Mouse (Mus musculus) embryonic facial prominence, embryonic 14.5 days (tissue): ENCODE data around the gene Prkn. TPM values are rescaled to one million over a fixed set of nuclear protein-coding genes. Genes with fewer than 3 reads are reported as not detected.

Experiments
- ATAC-seq: fragments of 200-750 bp; cut with Nextera tagmentation; 2 replicates; pipeline ENCODE4 v1.8.0; 2017; ENCODE audit warnings: low read depth, moderate number of reproducible peaks, moderate TSS enrichment
- DNase-seq: peaks from one replicate; pipeline ENCODE4 v3.0.0-alpha.2; 2015; ENCODE audit warnings: low spot score
- H3K27ac ChIP-seq: fragments of 300-500 bp; sonication (generic); replicated peaks from 2 replicates; pipeline ENCODE4 v1.5.1; 2014; ENCODE audit warnings: low read depth, mild to moderate bottlenecking, low read length, moderate library complexity
- H3K27me3 ChIP-seq: fragments of 300-500 bp; sonication (generic); replicated peaks from 2 replicates; pipeline ENCODE4 v1.6.1; 2014; ENCODE audit warnings: low read length; ENCODE audit not compliant: control insufficient read depth, insufficient read depth
- H3K36me3 ChIP-seq: fragments of 300-500 bp; sonication (generic); 2 replicates; pipeline ENCODE4 v1.6.1; 2014; ENCODE audit warnings: low read length, mixed read lengths; ENCODE audit not compliant: control insufficient read depth, insufficient read depth
- H3K4me1 ChIP-seq: fragments of 300-500 bp; sonication (generic); 2 replicates; pipeline ENCODE4 v1.6.1; 2014; ENCODE audit warnings: antibody characterized with exemption, low read length; ENCODE audit not compliant: control insufficient read depth, insufficient read depth
- H3K4me2 ChIP-seq: fragments of 300-500 bp; sonication (generic); 2 replicates; pipeline ENCODE4 v1.6.1; 2014; ENCODE audit warnings: low read depth, mild to moderate bottlenecking, low read length, moderate library complexity, mixed read lengths
- H3K4me3 ChIP-seq: fragments of 300-500 bp; sonication (generic); 2 replicates; pipeline ENCODE4 v1.5.1; 2014; ENCODE audit warnings: low read depth, mild to moderate bottlenecking, low read length
- H3K9ac ChIP-seq: fragments of 300-500 bp; sonication (generic); 2 replicates; pipeline ENCODE4 v1.6.1; 2014; ENCODE audit warnings: low read depth, mild to moderate bottlenecking, low read length, moderate library complexity, mixed read lengths
- H3K9me3 ChIP-seq: fragments of 300-500 bp; sonication (generic); 2 replicates; pipeline ENCODE4 v1.6.1; 2016; ENCODE audit warnings: low read length; ENCODE audit not compliant: control insufficient read depth
- WGBS: fragments of 180-500 bp; shearing (Covaris S2); extraction: QIAGEN DNeasy Blood & Tissue Kit; methylation state at CpG from one replicate; pipeline ENCODE4 v1.1.7; 2014; 5-methylcytosine and 5-hydroxymethylcytosine counted together
- polyA plus RNA-seq: library from polyadenylated mRNA; unstranded; fragments of >200 nt; fragmentation: Nextera tagmentation; extraction: Ambion mirVana; gene quantifications from 2 replicates; pipeline ENCODE4 v1.2.1, GENCODE M21; 2014

The Prkn gene
- polyA plus RNA-seq, 1 experiment from 2014 or later = 2.9 TPM

DNA sequence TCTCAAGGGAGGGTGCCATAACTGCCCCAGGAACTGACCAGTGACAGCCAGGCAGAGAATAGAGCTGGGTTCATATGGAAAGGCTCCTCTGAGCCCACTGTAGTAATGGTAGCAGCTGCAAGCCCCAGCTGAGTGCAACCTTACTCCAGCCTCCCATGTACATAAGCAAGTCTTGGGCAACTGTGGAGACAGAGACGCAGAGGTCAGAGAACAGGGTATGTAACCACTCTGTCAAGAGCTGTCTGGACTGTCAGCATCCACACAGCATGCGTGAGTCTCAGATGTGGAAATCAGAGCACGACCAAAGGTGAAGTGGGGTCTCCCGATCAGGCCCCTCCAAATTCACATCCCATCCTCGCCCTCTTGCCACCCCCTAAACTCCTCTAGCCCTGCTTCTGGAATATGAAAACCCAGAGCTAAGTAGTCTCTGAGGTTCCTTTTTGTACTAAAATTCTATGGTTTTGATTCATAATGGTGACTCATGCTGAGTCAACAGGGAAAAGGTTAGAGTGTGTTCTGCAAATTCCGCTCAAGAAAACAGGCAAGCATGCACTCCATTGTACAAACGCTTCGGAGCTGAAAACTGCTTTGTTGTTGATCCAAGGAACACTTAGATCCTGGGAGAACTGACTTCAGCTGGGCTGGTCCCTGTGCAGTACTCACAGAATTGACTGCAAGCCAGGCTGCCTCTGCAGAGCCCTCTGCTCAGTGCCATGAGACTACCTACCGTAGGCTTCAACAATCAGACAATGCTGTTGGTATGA lies 1254.8 kb downstream of the Prkn start:
- no peak overlapping the region for H3K9ac ChIP-seq
- 70% methylated on average over 9 of the region's 9 CpGs for WGBS
- no peaks in the 10 kb centered on the region for H3K9me3 ChIP-seq
- no peak overlapping the region for H3K4me3 ChIP-seq
- no peaks in the 10 kb centered on the region for H3K4me1 ChIP-seq
- DNase-seq (peak; percentile 58), ATAC-seq (no peak)
- H3K27me3 ChIP-seq = no peaks in the 10 kb centered on the region
- no peak overlapping the region for H3K27ac ChIP-seq
- H3K4me2 ChIP-seq = no peak overlapping the region
- no peaks in the 10 kb centered on the region for H3K36me3 ChIP-seq

DNA sequence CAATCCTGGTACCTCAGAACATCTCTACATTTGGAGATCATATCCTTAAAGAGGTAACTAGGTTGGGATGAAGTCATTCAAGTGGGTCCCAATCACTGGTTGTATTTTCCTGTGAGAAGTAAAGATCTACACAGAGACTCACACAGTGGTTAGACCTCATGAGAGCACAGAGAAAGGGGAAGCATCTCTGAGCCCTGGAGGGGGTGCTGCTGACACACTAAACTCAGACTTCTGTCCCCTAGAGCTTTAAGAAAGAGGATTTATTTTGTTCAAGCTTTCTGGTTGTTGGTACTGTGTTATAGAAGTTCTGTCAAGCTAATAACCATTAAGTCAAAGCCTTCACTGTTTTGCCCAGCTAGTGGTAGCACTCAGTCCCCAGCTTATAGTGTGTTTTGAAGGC lies 1259.2 kb downstream of the Prkn start:
- H3K36me3 ChIP-seq = no peaks in the 10 kb centered on the region
- no peak for DNase-seq
- no peak overlapping the region for H3K27ac ChIP-seq
- H3K9ac ChIP-seq = no peak overlapping the region
- H3K9me3 ChIP-seq = no peaks in the 10 kb centered on the region
- no peak for ATAC-seq
- H3K27me3 ChIP-seq = no peaks in the 10 kb centered on the region
- H3K4me3 ChIP-seq = no peak overlapping the region
- H3K4me1 ChIP-seq = no peaks in the 10 kb centered on the region
- H3K4me2 ChIP-seq = no peak overlapping the region

DNA sequence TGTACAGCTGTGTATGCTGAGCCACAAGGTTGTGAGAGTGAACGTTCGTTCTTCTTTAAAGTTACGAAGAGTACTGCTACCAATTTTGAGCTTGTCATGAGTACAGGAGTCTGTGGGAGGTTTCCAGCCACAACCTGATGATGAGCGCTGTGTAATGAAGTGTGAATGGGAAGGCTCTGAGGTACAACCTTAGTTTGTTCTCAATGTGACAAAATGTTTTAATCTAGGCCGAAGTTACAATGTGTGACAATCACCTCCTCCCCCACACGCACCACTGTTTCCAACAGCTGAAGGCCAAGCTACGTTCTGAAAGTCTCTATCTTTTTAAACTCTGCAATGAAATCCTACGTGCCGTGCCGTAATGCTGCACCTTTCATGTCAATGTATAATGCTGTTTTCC lies 1262.1 kb downstream of the Prkn start:
- DNase-seq = no peak
- 96% methylated on average over 10 of the region's 10 CpGs for WGBS
- Histone ChIP-seq H3K4me1 (no peaks in the 10 kb centered on the region), H3K27me3 (no peaks in the 10 kb centered on the region), H3K36me3 (no peaks in the 10 kb centered on the region), H3K9me3 (no peaks in the 10 kb centered on the region), H3K9ac (no peak overlapping the region), H3K4me3 (no peak overlapping the region), H3K27ac (no peak overlapping the region), H3K4me2 (no peak overlapping the region)
- ATAC-seq = no peak

DNA sequence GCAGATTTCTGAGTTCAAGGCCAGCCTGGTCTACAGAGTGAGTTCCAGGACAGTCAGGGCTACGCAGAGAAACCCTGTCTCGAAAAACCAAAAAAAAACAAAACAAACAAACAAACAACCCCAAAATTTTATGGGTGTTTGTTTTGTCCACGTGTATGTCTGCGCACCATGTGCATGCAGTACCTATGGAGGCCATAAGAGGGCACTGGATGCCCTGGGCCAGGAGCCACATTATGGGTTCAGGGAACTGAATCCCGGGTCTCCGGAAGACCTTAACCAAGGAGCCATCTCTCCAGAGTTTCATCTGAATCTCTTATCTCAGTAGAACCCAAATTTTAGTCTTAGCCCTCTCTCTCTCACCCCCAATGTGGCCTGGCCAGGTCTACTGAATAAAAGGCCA lies 1263.6 kb downstream of the Prkn start:
- Histone ChIP-seq H3K27me3 (no peaks in the 10 kb centered on the region), H3K4me3 (no peak overlapping the region), H3K36me3 (no peaks in the 10 kb centered on the region), H3K9ac (no peak overlapping the region), H3K4me2 (no peak overlapping the region), H3K4me1 (no peaks in the 10 kb centered on the region), H3K27ac (no peak overlapping the region), H3K9me3 (no peaks in the 10 kb centered on the region)
- ATAC-seq (no peak), DNase-seq (no peak)
- 81% methylated on average over 6 of the region's 6 CpGs for WGBS

DNA sequence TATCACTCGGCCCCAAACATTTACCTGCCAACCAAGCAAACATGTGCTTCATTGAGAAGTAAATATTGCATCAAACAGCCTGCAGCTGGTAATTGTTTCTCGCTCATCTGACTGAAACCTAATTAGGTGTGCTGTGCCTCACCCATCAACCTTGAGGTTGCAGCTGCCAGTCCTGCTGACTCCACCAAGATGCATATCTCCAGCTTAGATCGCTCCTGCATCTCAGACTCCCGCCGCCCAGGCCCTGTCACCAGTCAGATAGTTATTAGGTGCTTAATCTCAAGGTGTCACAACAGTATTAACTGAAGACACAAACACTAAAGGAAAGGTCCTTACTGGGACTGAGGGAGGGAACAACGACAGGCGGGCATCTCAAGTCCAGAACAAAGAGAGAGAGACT lies 1264.1 kb downstream of the Prkn start:
- WGBS = 76% methylated on average over 7 of the region's 7 CpGs
- Histone ChIP-seq H3K9ac (no peak overlapping the region), H3K27ac (no peak overlapping the region), H3K9me3 (no peaks in the 10 kb centered on the region), H3K4me1 (no peaks in the 10 kb centered on the region), H3K36me3 (no peaks in the 10 kb centered on the region), H3K27me3 (no peaks in the 10 kb centered on the region), H3K4me3 (no peak overlapping the region), H3K4me2 (no peak overlapping the region)
- no peak for ATAC-seq
- no peak for DNase-seq

DNA sequence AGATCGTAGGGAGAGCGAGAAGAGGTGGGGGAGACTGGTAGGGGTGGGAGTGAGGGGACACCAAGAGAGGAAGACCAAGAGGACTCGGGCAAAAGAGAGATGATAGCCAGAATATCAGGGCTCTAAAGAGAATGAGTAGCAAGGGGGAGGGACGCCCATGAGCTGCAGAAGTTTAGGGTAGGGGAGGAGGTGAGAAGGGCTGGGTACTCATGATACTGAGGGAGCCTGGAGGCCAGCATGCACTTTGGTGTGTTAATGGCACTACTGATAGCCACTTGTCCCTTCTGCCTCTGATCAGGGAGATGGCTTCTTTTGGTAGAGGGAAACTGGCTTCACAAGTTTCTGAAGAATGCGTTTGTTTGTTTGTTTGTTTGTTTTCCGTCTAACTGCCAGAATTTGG lies 1264.5 kb downstream of the Prkn start:
- 90% methylated on average over 6 of the region's 6 CpGs for WGBS
- no peaks in the 10 kb centered on the region for H3K4me1 ChIP-seq

DNA sequence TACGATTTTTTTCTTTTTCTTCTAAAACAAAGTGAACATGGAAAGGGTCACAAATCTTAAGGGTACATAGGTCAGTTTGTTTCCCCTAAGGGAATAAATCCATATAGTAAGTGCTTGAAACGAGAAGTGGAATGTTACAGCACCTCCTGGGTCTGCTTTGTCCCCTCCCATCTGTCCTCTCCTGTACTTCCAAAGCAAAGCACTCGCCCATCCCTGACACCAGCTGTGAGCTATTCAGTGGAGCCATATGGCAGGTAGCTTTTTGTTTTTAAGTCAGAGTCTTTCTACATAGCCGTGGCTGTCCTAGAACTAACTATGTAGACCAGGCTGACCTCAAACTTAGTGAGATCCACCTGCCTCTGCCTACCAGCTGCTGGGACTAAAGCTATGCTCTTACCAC lies 1266.1 kb downstream of the Prkn start:
- ATAC-seq (no peak), DNase-seq (no peak)
- no peak overlapping the region for H3K9ac ChIP-seq
- H3K27me3 ChIP-seq = no peaks in the 10 kb centered on the region
- H3K9me3 ChIP-seq = no peaks in the 10 kb centered on the region
- no peak overlapping the region for H3K27ac ChIP-seq
- no peaks in the 10 kb centered on the region for H3K36me3 ChIP-seq
- WGBS = 45% methylated on average over 4 of the region's 4 CpGs
- no peak overlapping the region for H3K4me2 ChIP-seq
- H3K4me1 ChIP-seq = no peaks in the 10 kb centered on the region
- no peak overlapping the region for H3K4me3 ChIP-seq

More for the DNA sequence above, 1264.5 kb downstream of the Prkn start:
- H3K27me3 ChIP-seq = no peaks in the 10 kb centered on the region
- H3K9ac ChIP-seq = no peak overlapping the region
- H3K36me3 ChIP-seq = no peaks in the 10 kb centered on the region
- H3K4me2 ChIP-seq = no peak overlapping the region
- no peaks in the 10 kb centered on the region for H3K9me3 ChIP-seq
- ATAC-seq = no peak
- H3K4me3 ChIP-seq = no peak overlapping the region
- no peak for DNase-seq
- H3K27ac ChIP-seq = no peak overlapping the region

Other genes starting within 250 kb of the Prkn start
- 1.4 and 3.6 TPM in 2 replicates for gene Pacrg, start 73 bp upstream of the Prkn start, polyA plus RNA-seq